Mouse (Mus musculus) heart, embryonic 13.5 days (tissue): Measurements from ENCODE around the gene Car15. TPM values are rescaled to one million over a fixed set of nuclear protein-coding genes. Genes with fewer than 3 reads are reported as not detected.

Source experiments
- ATAC-seq: fragments of 200-750 bp; cut with Nextera tagmentation; 2 replicates; pipeline ENCODE4 v1.8.0; 2017; ENCODE audit warnings: moderate TSS enrichment; ENCODE audit not compliant: insufficient number of reproducible peaks, low FRiP score, low TSS enrichment; ENCODE audit errors: extremely low read depth
- H3K27ac ChIP-seq: fragments of 300-500 bp; sonication (generic); replicated peaks from 2 replicates; pipeline ENCODE4 v1.5.1; 2015; ENCODE audit warnings: moderate library complexity, mild to moderate bottlenecking, inconsistent platforms
- H3K27me3 ChIP-seq: fragments of 300-500 bp; sonication (generic); replicated peaks from 2 replicates; pipeline ENCODE4 v1.6.1; 2015; ENCODE audit warnings: mild to moderate bottlenecking, inconsistent platforms
- H3K36me3 ChIP-seq: fragments of 300-500 bp; sonication (generic); 2 replicates; pipeline ENCODE4 v1.6.1; 2015; ENCODE audit warnings: mild to moderate bottlenecking, inconsistent platforms
- H3K4me1 ChIP-seq: fragments of 300-500 bp; sonication (generic); 2 replicates; pipeline ENCODE4 v1.6.1; 2015; ENCODE audit warnings: inconsistent platforms
- H3K4me2 ChIP-seq: fragments of 300-500 bp; sonication (generic); 2 replicates; pipeline ENCODE4 v1.6.1; 2015; ENCODE audit warnings: inconsistent platforms, mild to moderate bottlenecking, moderate library complexity
- H3K4me3 ChIP-seq: fragments of 300-500 bp; sonication (generic); 2 replicates; pipeline ENCODE4 v1.5.1; 2015; ENCODE audit warnings: moderate library complexity, mild to moderate bottlenecking, inconsistent platforms
- H3K9ac ChIP-seq: fragments of 300-500 bp; sonication (generic); 2 replicates; pipeline ENCODE4 v1.6.1; 2015; ENCODE audit warnings: inconsistent platforms, mild to moderate bottlenecking, moderate library complexity
- H3K9me3 ChIP-seq: fragments of 300-500 bp; sonication (generic); 2 replicates; pipeline ENCODE4 v1.6.1; 2016; ENCODE audit warnings: inconsistent platforms
- WGBS: fragments of 180-500 bp; shearing (Covaris S2); methylation state at CpG from one replicate; pipeline ENCODE4 v1.1.7; 2015; ENCODE audit warnings: mixed read lengths; 5-methylcytosine and 5-hydroxymethylcytosine counted together
- polyA plus RNA-seq: library from polyadenylated mRNA; unstranded; fragments of >200 nt; fragmentation: Nextera tagmentation; extraction: Ambion mirVana; gene quantifications from 2 replicates; pipeline ENCODE4 v1.2.1, GENCODE M21; 2015

Gene Car15
- polyA plus RNA-seq = 1.1 and 1.8 TPM in 2 replicates

DNA sequence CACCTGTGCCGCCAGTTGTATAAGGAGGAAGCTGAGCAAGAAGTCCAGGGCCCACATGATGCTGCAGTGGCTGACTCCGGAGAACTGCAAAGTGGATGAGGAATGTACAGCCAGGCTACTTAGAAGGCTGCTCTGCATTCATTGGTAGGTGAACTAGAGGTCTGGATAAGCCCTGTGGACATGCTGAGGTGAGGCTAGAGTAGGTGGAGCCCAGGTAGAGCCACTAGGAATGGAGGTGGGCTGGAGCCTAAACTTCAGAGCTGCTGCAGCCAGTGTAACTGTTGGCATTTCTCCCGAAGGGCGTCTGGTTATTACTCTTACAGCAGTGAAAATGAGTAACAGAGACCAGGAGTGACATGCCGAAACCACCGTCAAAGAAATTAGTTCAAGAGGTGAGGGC is at the start of gene Car15:
TSS of gene Car15 (minus strand) at position 314 of the 400 bp plus-strand sequence.
- Histone ChIP-seq H3K4me2 (no peak within 1 kb of the TSS), H3K27me3 (peaks cover 56% of the 10 kb centered on the region), H3K36me3 (peaks cover 27% of the 10 kb centered on the region), H3K9ac (no peak within 1 kb of the TSS), H3K27ac (no peak within 1 kb of the TSS), H3K4me3 (no peak within 1 kb of the TSS), H3K9me3 (no peaks in the 10 kb centered on the region), H3K4me1 (peaks cover 12% of the 10 kb centered on the region)
- no peak for ATAC-seq
- WGBS = 79% methylated on average over 6 of the region's 6 CpGs

DNA sequence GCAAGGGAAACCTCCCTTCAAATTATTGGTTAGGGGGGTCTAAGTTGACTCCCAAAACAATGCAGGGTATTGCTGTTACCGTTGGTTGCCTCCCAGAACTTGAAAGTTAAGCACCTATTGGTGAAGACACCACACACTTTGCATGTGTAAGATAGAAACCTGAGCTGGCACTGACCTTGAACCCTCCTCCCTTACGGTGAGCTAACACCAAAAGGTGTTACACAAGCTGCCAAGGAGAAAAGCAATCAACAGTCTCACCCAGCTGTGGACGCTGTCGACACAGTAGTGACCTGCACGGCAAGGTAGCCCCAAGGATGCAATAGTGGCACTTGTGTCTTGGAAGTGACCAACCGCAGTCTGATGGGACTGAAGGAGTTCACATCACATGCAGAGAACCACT is 46.0 kb upstream of the Car15 start:
- Histone ChIP-seq H3K9me3 (no peaks in the 10 kb centered on the region), H3K4me1 (peaks cover 40% of the 10 kb centered on the region), H3K4me2 (no peak overlapping the region), H3K4me3 (no peak overlapping the region), H3K27me3 (no peaks in the 10 kb centered on the region), H3K27ac (no peak overlapping the region), H3K9ac (no peak overlapping the region), H3K36me3 (peaks cover 19% of the 10 kb centered on the region; the same call in 1 of the 2 replicates)
- no peak for ATAC-seq
- WGBS = 56% methylated on average over 6 of the region's 6 CpGs

DNA sequence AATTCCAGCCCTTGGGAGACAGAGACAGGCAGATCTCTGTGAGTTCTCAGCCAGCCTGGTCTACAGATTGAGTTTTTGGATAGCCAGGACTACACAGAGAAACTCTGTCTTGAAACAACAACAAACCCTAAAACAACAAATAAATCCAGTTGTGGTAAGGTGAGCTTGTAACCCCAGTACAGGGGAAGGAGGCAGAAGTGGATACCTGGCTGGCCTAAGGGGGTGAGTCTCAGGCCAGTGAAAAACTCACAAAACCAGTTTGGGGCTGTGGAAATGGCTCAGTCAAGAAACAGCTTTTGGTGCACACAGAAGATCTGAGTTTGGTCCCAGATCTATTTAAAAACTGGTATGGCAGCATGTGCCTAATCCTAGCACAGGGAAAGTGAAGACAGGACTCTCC is 44.0 kb upstream of the Car15 start:
- H3K4me3 ChIP-seq = no peak overlapping the region
- H3K27me3 ChIP-seq = no peaks in the 10 kb centered on the region
- H3K36me3 ChIP-seq = peaks cover 19% of the 10 kb centered on the region
- no peak overlapping the region for H3K4me2 ChIP-seq
- ATAC-seq = no peak
- H3K9ac ChIP-seq = no peak overlapping the region
- H3K4me1 ChIP-seq = peaks cover 46% of the 10 kb centered on the region
- H3K27ac ChIP-seq = no peak overlapping the region
- no peaks in the 10 kb centered on the region for H3K9me3 ChIP-seq

DNA sequence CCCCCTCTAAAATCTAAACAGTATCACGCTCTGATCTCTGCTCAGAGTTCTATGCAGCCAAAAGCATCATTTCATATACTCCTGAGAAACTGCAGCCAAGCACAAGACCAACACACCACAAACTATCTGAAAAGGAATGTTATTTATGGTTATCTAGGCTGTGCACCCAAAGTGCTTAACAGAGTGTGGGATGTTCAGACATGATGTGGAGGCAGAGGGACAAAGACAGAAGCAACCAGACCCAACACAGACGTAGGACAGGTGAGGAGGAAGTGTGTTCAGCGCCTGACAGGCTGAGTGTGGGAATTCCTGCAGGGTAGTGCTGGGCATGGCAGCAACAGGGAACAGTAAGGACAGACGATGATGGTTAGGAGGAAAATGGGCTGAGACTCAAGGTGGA is 41.4 kb upstream of the Car15 start:
- Histone ChIP-seq H3K4me1 (peaks cover 53% of the 10 kb centered on the region), H3K36me3 (peaks cover 17% of the 10 kb centered on the region), H3K9me3 (no peaks in the 10 kb centered on the region), H3K27me3 (no peaks in the 10 kb centered on the region), H3K27ac (no peak overlapping the region), H3K4me2 (no peak overlapping the region), H3K4me3 (no peak overlapping the region), H3K9ac (no peak overlapping the region)
- WGBS = 81% methylated on average over 4 of the region's 4 CpGs
- ATAC-seq = no peak

DNA sequence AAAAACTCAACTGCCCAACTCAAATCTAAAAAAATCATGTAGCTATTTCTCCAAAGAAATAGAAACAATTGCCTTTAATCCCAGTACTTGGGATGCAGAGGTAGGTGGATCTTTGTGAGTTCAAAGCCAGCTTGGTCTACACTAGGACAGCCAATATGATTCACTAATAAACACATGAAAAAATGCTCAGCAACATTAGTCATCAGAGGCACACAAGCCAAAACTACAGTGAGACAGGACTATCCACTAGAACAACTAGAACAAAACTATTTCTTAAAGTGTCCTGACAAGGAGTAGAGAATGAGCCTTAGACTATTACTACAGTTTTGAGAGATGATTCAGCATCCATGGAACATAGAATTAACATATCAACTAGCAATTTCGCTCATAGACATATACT is 37.9 kb upstream of the Car15 start:
- Histone ChIP-seq H3K27me3 (no peaks in the 10 kb centered on the region), H3K9ac (no peak overlapping the region), H3K9me3 (no peaks in the 10 kb centered on the region), H3K4me3 (no peak overlapping the region), H3K4me2 (no peak overlapping the region), H3K27ac (no peak overlapping the region), H3K36me3 (peaks cover 17% of the 10 kb centered on the region), H3K4me1 (peaks cover 63% of the 10 kb centered on the region)
- WGBS = 90% methylated on average over 1 of the region's 1 CpGs
- ATAC-seq = no peak

DNA sequence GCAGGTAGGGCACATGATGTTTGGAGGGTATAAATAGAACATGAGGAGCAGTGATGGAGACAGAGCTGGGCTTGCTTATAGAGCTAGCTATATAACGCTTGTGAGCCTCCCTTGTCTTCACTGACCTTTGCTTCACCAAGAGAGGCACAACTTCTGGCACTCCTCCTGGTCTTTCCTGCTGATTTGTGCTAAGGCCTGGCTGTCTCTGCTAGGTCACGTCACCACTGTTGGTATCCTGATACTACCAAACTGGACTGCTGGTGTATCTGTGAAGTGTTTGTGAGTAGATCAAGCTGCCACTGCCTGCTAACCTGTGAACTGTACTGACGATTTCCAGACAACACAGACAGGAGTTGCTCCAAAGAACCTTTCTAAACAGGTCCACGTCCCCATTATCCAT is 37.0 kb upstream of the Car15 start:
- Histone ChIP-seq H3K4me2 (0 out of 2 replicates have a peak overlapping the region, but pooled peaks have one; percentile 2), H3K4me1 (peaks cover 66% of the 10 kb centered on the region), H3K4me3 (no peak overlapping the region), H3K36me3 (peaks cover 26% of the 10 kb centered on the region), H3K27ac (peak overlapping the region; percentile 61), H3K9me3 (no peaks in the 10 kb centered on the region), H3K27me3 (no peaks in the 10 kb centered on the region), H3K9ac (no peak overlapping the region)
- no peak for ATAC-seq
- WGBS = 23% methylated on average over 4 of the region's 4 CpGs

DNA sequence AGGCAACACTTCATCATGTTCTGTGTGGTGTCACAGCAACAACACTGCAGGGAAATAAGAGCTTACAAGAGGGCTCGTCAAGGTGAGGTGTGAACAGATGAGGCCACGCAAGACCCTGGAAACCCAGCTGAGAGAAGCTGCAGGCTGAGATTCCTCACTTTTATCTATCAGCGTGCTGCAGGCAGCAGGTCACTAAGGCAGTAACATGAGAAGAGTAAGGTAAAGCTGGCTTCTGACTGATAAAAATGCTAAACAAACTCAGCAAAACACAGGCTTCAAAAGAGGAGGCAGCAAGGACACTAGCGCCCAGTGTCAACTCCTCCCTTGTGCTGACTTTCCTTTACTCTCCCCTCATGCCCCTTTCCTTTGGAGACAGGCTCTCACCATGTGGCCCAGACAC is 34.8 kb upstream of the Car15 start:
- Histone ChIP-seq H3K4me3 (no peak overlapping the region), H3K36me3 (peaks cover 40% of the 10 kb centered on the region), H3K9ac (peak overlapping the region; percentile 62), H3K27ac (peak overlapping the region; percentile 58), H3K4me1 (peaks cover 60% of the 10 kb centered on the region), H3K4me2 (peak overlapping the region; percentile 13; the same call in 1 of the 2 replicates), H3K9me3 (no peaks in the 10 kb centered on the region), H3K27me3 (no peaks in the 10 kb centered on the region)
- no peak for ATAC-seq
- 23% methylated on average over 4 of the region's 4 CpGs for WGBS

DNA sequence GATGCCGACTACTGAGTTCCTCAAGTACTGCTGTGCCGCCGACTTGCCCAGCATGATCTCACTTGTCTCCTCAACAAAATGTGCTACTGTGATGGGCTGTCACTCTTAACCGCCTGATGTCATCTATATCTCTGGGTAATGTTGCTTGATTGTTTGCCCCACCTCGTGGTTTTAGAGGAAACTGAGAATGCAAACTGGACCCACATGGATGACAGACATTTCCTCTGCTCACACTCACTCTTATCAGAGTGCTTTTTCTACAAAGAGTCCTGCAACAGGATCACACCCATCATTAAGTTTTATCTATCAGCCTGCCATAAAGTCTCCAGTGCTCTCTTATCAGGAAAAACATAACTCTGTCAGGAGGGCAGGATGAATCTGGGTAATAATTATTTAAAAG is 33.1 kb upstream of the Car15 start:
- Histone ChIP-seq H3K9ac (no peak overlapping the region), H3K4me1 (peaks cover 59% of the 10 kb centered on the region), H3K27me3 (no peaks in the 10 kb centered on the region), H3K27ac (no peak overlapping the region), H3K36me3 (peaks cover 46% of the 10 kb centered on the region), H3K9me3 (no peaks in the 10 kb centered on the region), H3K4me3 (no peak overlapping the region), H3K4me2 (no peak overlapping the region)
- 33% methylated on average over 5 of the region's 5 CpGs for WGBS
- no peak for ATAC-seq

DNA sequence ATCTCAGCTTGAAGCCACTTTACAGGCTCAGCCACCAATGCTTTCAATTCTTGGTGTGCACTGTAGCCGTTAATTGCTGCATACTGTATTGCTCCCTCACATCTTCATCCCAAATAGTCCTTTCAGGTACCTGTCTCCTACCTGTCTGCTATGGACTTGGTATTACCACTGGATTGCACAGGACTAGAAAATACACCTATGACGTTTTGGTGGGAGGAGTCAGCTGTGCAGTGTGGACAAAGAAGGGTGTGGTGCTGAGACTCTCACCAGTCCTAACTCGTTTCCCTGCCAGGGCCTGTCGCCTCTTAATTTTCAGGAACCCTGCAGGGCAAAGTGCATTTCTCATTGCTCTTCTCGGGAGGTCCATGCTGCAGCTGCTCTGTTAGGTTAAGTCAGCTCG is 27.6 kb upstream of the Car15 start:
- Histone ChIP-seq H3K9me3 (no peaks in the 10 kb centered on the region), H3K27me3 (no peaks in the 10 kb centered on the region), H3K9ac (no peak overlapping the region), H3K4me1 (peaks cover 14% of the 10 kb centered on the region), H3K4me2 (no peak overlapping the region), H3K36me3 (peaks cover 55% of the 10 kb centered on the region), H3K27ac (no peak overlapping the region), H3K4me3 (no peak overlapping the region)
- ATAC-seq = no peak
- 70% methylated on average over 6 of the region's 6 CpGs for WGBS

DNA sequence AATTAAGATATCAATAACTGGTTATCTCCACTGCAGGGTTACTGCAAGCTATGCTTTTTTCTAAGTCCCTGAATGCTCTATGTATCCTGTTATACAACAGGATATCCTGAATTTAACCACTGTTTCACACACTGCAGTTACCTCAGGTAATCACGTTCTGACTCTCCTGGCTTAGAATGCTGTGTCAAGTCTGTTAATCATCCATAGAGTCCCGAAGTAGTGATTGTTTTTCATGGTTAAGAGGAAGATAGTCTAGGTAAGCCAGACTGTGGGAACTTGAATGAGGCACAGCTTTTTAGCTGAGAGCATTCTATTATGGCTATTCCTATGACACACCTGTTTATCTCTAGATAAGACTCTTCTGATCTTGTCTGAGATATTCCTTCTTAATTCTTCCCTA is 27.1 kb upstream of the Car15 start:
- WGBS = 80% methylated on average over 2 of the region's 2 CpGs
- H3K4me2 ChIP-seq = no peak overlapping the region
- no peak overlapping the region for H3K27ac ChIP-seq
- peaks cover 55% of the 10 kb centered on the region for H3K36me3 ChIP-seq
- H3K27me3 ChIP-seq = no peaks in the 10 kb centered on the region
- H3K4me3 ChIP-seq = no peak overlapping the region
- no peak for ATAC-seq
- H3K9ac ChIP-seq = no peak overlapping the region
- H3K4me1 ChIP-seq = peaks cover 13% of the 10 kb centered on the region; the same call in 1 of the 2 replicates
- H3K9me3 ChIP-seq = no peaks in the 10 kb centered on the region

DNA sequence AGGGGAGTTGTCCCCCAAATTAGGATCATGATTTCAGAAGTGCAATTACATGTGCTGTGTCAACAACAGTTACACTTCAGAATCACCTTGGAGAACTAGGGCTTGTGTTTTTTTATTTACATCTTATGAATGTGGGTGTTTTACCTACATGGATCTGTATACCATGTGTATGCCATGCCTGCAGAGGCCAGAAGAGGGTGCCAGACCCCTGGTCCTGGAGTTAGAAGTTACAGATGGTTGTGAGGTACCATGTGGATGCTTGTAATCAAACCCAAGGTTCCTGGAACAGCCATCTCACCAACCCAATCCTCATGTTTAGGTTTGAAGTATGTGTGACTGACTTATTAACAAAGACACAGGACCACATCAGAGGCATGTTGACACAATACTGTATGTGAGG is 20.4 kb upstream of the Car15 start:
- H3K4me2 ChIP-seq = no peak overlapping the region
- ATAC-seq = no peak
- no peaks in the 10 kb centered on the region for H3K27me3 ChIP-seq
- peaks cover 78% of the 10 kb centered on the region for H3K36me3 ChIP-seq
- no peak overlapping the region for H3K4me3 ChIP-seq
- H3K4me1 ChIP-seq = 0 out of 2 replicates have a peak, but pooled peaks cover 4% of the 10 kb centered on the region
- H3K27ac ChIP-seq = no peak overlapping the region
- H3K9me3 ChIP-seq = no peaks in the 10 kb centered on the region
- H3K9ac ChIP-seq = no peak overlapping the region

DNA sequence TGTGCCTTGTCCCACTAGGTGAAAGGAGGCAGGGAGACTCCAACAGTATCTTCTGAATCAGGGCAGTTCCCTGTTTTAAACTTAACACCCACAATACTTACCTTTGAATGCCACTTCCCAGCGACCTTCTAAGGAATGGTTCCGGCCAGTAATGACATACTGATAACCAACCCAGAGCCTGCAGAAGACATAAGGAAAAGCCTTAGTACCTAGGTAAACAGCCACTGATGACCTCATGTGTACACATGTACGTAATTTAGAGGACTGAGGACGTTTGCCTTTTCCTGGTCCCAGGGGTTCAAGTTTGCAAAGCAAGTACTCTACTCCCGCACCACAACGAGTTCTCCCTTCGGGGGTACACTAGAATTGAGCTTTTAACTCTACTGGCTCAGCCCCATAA is 19.0 kb upstream of the Car15 start:
- Histone ChIP-seq H3K4me3 (no peak overlapping the region), H3K27ac (no peak overlapping the region), H3K9me3 (no peaks in the 10 kb centered on the region), H3K36me3 (peaks cover 91% of the 10 kb centered on the region), H3K4me2 (no peak overlapping the region), H3K4me1 (0 out of 2 replicates have a peak, but pooled peaks cover 3% of the 10 kb centered on the region), H3K9ac (no peak overlapping the region), H3K27me3 (no peaks in the 10 kb centered on the region)
- ATAC-seq = no peak
- WGBS = 90% methylated on average over 7 of the region's 7 CpGs
